Mouse (Mus musculus) adrenal gland, adult 2 months (tissue): ENCODE results near the gene Cdc42se2. TPM values are rescaled to one million over a fixed set of nuclear protein-coding genes. Genes with fewer than 3 reads are reported as not detected.

ENCODE experiments used
- DNase-seq: peaks from one replicate; pipeline ENCODE4 v3.0.0; 2021
- long read RNA-seq: library from polyadenylated mRNA; stranded (forward); transcript quantifications from one replicate; pipeline ENCODE4 v2.0.0, GENCODE M21; 2021
- polyA plus RNA-seq: library from polyadenylated mRNA; depleted of rRNA; stranded (reverse); fragments of >200 nt; gene quantifications from 2 replicates; pipeline ENCODE4 v1.2.3, GENCODE M21; 2012; rRNA removed
- total RNA-seq, 2 experiments: library from RNA; stranded (reverse); gene quantifications; 2 replicates each; pipeline ENCODE4 v1.2.3; 2021

Gene Cdc42se2
- 10 to 100 TPM; 16.3 to 24.2 TPM for total RNA-seq
- 9.8 and 11.6 TPM in 2 replicates for polyA plus RNA-seq
- long read RNA-seq, transcript Cdc42se2-201 (6 exons, 3,069 nt): major isoform, 29 of 33 reads
- long read RNA-seq, partial matches to known transcripts: 2 of 33 reads
- long read RNA-seq, other reads (novel, unspliced or antisense): 2 of 33 reads

DNA sequence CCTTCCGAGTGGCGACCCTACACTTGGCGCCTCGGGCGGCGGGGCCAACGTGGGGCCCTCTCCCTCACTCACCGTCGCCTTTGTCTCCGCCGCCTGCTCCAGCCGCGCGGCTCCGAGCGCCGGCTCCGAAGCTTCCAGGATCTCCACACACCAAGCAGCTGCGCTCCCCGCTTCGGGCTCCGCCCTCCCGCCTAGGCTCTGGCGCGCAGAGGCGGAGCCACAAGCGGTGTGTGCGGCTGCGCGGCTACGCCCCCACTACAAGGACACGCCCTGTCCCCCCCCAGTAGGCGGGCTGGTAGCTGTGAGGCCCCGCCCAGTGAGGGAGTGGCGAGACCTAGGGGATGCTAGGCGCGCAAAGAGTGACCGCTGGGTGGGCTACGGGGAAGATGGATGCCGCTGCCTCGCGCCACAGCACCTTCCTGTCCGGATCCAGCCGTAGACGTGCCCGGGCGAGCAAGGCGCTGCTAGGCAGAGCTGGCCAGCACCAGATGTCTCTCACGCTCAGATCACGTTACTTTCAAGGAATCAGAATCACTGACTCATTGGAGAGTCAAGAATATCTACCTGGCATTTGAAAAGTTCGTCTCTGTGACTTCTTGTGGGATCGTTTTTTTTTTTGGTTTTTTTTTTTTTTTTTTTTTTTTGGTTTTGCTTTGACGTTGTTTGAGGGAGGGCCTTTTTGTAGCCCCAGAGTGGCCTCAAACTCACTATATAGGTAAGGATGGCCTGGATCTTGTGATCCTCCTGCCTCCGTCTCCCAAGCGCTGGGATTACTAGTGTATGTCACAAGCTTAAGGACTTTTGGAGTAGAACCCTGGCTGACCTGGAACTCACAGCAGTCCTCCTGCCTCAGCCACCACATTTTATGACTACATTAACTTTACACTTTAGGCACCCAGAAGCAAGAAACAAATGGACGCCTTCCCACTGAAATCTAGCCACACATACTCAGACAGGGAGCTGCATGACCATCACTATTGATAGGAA, at the start of gene Cdc42se2:
TSS of gene Cdc42se2 (minus strand) at position 188 of the 987 bp plus-strand sequence.
- peak; percentile 98 for DNase-seq

DNA sequence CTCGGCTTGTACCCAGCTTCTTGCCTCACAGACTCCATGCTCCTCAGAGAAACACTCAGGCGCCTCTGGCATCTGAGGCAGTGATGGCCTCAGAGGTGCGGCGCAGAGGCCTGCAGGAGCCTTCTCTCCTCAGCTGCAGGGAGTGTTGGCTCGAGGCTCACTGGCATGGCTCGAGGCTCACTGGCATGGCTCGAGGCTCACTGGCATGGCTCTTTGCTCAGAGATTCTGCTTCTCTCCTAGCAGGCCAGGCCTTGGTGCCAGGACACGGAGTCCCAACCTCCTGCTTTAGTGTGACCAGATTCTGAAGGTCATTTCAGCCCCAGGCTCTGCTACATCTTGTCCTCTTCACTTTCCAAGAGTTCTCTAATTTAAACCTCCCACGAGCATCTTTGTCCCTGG, 48.6 kb upstream of the Cdc42se2 start:
- peak; percentile 18 for DNase-seq

DNA sequence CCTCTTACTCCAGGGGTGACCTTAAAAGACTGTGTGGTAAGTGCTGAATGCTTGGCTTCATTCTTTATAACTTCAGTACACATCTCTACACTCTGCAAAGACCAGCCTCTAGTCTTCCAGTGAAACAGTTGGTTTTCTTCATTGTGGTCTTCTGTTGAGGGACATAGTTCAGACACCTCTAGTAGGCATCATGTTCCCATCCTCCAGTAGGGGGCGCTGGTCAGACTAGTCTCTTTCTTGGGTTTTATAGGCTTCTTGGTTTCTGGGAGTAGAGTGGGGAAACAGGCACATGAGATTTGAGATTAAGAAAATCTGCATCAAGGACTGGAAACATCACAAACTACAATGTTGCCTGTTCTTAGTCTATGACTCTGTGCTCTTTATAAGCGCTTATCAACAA, 47.1 kb upstream of the Cdc42se2 start:
- no peak for DNase-seq

DNA sequence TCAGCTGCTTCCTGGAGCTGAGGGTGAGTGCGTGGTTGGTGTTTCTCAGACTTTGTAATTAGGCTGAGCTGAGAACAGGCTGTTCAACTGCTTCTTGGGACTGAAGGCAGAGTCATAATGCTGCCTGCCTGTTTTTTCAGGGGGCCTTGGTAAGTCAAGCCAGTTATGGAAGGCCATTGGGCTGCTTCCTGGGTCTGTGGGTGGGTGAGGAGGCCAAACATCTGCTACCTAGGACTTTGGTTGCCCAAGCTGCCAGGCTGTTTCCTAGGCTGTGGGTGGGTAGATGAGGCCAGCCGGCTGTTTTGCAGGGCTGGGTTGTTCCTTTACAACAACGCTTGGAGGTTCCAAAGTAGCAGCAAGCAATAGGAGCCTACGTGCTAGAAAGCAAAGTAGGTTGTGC, 46.4 kb upstream of the Cdc42se2 start:
- DNase-seq: no peak

DNA sequence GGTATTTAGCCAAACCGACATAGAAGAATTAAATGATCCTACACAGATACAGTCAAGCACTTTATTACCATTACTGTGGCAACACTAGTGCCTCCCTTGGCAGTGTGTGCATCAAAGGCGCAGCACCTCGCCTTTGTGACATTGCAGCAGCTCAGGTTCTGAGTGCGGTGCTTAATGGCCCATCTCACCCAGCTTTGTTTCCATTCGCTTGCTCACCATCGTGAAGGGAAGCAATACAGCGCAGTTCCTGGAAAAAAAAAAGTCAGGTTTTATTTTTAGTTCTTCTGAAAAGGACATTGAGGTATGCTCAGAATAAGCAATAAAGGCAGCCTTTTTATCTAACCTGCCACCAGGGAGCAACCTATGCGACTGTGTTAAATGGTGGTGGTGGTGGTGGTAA, 39.3 kb upstream of the Cdc42se2 start:
- DNase-seq: no peak

DNA sequence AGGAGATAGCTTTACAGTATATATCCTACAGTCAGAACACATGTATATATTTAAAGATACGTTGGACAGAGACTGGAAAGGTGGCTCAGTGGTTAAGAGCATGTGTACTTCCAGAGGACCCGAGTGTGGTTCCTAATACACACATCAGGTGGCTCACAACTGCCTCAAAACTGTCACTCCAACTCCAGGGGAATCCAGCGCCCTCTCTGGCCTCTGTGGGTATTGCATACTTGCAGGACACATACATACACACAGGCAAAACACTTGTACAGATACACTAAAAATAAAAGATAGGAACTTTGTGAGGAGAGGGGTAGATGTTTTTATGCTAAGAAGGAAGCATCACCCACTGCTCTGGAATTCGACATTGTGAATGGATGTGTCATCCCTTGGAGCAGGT, 38.3 kb upstream of the Cdc42se2 start:
- no peak for DNase-seq

DNA sequence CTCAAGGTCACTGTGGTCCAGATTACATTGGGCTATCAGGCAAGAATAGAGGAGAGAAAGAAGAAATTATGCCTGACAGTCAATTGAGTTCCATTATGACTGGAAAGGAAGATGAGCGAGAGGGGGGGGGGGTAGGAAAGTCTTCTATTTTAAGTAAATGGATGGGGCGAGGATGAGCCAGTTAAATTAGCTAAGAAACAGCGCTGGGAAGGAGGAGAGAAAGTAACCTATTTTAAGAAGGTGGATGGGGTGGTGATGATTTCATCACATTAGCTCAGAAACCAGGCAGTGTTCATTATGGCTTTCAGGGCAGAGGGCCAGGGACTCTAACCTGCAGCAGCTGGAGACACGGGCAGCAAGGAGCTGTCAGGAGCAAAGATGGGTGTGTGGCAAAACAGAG, 36.0 kb upstream of the Cdc42se2 start:
- DNase-seq: no peak

DNA sequence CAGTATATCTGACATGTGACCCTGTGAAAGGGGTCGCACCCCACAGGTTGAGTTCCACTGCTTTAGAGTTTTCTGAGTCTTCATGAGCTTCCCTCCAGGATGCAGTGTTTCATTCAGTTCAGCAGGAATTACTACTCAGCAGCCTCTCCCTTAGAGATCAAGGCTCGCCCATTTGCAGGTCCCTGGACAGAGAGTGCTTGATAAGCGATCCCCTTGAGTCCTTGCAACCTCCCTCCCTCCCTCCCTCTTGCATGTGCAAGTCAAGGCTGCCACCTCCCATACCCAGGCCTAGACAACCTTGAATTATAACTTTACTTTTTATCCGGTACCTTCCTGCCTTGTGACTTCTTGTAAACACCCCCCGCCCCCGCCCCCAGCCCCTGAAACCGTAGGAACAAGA, 32.0 kb upstream of the Cdc42se2 start:
- peak; percentile 16 for DNase-seq

DNA sequence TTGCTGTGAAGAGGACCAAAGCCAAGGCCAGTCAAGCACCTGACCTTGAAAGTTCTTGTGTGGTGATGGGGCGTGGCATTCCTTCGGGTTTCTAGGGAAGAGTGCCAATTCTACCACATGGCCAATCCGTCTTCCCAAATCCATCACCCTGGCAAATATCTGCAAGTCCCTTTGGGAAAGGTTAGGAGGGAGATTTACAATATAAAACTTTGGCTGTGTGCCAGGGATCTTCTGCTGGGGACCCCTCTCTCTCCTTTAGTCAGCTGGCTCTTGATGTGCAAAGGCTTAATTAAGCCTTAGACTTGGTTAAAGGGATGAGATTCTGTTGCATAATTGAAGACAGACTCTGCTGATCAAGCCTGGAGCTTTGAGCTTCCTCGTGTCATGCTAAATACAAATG, 30.0 kb upstream of the Cdc42se2 start:
- peak; percentile 6 for DNase-seq

DNA sequence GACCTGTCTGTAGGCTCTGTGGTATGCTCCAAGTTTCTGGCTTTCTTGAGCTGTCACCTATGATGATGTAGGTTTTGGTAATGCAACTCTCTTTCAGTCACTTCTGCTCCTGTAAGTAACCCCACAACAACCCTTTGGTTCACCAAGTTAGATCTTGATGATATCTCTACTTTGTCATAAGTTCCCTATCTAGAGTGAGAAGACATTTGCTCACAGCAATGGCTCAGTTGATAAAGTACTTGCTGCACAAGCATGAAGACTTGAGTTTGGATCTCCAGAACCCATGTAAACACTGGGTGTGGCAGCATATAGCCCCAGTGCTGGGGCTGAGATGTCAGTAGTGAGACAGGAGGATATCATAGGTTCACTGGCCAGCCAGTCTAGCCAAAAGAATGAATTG, 28.2 kb upstream of the Cdc42se2 start:
- DNase-seq: no peak

DNA sequence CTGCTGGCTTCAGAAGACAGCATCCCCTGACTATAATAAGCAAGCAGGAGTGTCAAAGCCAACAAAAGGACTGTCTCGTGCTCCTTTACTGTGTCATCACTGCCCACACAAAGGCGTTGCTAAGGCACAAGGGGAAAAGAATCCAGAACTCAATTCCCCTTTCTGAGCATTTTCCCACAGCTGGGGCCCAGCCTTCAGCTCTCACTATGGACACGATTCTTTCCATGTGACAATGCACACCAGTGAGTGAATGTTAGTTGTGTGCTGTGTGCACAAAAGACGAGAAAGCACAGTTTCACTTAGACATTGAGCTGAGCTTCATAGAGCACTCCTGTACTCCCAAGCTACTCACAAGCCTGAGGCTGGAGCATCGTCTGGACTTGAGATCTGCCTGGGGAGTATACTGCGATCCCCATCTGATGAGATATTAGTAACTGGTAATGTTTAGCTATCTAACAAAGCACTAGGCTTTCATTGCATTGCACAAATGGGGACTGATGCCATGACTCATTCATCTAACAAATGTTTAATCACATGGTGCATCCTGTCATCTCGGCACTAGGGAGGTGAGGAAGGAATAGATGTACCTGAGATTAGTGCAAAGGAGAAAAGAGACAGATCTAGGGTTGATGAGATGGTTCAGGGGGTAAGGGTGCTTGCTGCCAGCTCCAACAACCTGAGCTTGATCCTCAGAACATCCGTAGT, 25.5 kb upstream of the Cdc42se2 start:
- DNase-seq: no peak

DNA sequence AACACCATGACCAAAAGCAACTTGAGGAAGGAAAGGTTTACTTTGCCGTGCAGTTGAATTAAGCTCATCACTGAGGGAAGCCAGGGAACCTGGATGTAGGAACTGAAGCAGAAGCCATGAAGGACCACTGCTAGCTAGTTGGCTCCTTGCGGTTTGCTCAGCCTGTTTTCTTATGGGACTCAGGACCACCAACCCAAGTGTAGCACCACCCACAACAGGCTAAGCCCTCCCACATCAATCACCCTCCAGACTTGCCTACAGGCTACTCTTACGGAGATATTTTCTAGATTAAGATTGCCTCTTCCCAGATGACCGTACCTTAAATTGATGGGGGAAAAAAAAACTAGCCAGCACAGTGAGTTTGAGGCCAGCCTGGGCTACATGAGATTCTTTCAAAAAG, 24.8 kb upstream of the Cdc42se2 start:
- DNase-seq: no peak

DNA sequence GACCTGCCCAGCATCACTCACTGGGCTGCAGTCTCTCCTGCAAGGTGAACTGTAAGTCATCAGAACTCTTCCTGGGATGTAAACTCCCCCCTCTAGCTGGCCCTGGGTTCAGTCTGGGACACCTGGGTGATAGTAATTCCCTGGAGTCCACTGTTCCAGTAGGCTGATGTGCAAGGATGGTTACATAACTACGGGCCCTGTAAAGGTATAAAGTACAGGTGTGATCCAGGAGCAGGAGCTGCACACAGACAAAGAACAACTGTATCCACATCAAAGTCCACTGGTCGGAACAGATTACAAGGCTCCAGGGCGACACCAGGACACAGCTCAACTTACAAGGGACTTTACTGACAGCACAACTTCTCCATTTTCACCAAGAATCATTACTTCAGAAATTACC, 23.6 kb upstream of the Cdc42se2 start:
- DNase-seq: no peak

DNA sequence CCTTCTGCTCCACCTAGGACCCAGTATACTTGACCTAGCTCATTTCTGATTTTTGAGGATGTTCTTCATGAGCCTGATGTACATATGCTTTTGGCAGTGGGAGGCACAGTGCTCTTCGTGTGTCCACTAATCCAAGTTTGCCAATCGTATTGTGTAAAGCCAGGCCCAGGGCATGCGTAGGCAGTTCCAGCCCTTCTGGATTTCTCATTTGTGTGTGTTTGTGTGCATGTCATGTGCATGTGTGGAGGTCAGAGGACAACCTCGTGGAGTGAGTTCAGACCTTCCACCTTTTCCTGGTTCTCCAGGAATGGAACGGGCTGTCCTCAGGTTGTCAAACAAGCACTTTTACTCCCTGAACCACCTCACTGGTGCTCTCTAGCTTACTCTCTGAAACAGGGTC, 22.1 kb upstream of the Cdc42se2 start:
- no peak for DNase-seq

DNA sequence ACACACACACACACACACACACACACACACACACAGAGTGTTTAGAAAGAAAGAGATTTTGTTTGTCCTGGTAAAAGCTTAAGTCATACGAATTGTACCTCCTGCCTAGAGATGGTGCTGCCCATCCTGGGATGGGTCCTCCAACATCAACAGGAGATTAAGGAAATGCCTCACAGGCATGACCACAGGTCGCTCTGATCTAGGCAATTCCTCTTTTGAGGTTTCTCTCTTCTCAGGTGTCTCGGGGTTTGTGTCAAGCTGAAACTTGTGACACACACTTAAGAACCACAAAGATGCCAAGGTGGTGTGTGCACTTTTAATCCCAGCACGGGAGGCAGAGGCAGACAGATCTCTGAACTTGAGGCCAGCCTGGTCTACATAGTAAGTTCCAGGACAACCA, 20.7 kb upstream of the Cdc42se2 start:
- no peak for DNase-seq

DNA sequence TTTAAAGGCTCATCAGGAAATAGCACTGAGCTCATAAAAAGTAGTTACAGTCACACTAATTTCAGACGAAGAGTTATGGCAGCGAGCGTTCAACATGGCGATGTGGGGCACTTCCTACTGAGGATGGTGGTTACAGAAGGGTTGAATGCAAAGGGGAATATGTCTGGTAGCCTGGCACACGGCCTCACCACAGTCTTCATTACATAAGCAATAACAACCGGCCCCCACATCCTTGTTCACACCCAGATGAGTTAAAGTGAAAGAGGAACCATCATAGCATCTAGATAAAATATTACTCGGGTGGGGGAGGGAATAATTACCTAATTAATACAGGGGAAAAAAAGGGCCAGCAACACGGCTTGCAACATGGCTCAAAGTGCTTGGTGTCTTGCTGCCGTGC, 20.2 kb upstream of the Cdc42se2 start:
- no peak for DNase-seq

DNA sequence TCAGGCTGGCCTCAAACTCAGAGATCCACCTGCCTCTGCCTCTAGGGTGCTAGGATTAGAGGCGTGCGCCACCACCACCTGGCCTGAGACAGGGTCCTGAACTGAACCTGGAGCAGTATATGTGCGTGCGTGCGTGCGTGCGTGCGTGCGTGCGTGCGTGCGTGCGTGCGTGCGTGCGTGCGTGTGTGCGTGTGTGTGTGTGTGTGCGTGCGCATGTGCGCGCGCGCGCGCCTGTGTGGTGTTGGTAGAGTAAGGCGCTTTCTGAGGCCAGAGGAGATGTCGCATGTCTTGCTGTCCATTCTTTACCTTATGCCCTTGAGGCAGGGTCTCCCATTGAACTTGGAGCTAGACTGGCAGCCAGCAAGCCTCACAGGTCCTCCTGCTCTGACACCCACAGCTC, 19.4 kb upstream of the Cdc42se2 start:
- DNase-seq: no peak

DNA sequence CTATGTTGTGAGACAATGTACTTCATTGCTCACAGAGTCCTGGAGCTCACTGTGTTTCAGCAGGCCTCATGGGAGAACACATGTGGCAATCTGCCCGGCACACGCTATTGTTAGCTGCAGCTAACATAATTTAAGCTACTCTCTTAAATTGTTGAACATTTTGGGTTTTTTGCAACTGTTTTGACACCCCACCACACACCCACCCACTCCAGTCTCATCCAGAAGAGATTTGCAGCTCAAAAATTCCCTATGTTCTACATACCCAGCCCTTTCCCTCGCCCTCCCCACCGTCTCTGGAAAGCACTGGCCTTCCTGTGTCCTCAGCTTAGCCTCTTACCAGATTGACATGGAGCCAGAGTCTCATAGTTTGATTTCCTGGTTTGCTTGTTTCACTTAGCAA, 17.7 kb upstream of the Cdc42se2 start:
- peak; percentile 31 for DNase-seq

DNA sequence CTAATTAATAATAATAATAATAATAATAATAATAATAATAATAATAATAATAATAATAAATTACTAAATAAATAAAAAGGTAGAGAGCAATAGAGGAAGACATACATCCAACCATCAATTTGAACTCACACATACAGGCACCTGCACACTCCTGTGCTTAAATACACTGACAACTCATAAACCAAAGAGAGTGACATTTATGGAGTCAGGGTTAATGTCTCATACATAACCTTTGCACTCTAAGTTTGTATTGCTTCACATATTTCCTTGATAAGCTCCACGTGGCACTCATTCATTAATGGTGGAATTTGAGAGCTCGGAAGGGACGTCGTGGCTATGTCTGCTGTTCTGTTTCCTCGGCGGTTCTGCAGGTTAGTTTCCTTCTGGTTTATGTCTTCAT, 15.1 kb upstream of the Cdc42se2 start:
- no peak for DNase-seq

DNA sequence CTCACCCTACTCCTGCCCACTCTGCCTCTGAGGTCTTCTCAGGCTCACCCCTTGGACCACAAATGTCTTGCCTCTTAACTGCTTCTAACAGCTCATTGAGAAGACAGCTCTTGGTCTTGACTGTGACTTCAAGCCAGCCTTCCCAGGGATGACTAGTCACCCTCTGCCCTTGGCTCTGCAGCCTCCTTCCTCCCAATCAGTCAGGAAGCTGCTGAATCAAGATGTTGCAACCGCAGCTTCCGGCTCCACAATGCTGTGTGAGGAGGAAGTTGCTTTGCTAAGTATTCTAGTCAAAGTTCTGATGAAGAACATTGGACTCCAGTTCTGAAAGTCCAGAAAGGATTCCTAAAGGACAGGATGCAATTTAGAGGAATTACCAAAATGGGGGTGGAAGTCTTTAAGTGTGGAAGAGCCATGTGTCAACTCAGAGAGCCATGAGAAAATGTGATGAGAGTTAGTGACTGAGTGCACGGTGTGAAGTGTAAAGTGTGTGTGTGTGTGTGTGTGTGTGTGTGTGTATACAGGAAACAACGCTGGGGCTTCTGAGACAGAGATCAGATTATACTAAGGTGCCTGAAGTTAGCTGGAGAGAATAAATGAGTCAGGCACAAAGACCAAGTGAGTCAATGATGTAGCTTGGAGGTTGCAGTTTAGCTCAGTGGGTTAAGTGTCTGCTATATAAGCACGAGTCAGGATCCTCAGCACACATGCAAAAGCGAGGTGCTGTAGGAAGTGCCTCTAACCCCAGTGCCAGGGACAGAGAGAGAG, 14.5 kb upstream of the Cdc42se2 start:
- DNase-seq: peak; percentile 66

DNA sequence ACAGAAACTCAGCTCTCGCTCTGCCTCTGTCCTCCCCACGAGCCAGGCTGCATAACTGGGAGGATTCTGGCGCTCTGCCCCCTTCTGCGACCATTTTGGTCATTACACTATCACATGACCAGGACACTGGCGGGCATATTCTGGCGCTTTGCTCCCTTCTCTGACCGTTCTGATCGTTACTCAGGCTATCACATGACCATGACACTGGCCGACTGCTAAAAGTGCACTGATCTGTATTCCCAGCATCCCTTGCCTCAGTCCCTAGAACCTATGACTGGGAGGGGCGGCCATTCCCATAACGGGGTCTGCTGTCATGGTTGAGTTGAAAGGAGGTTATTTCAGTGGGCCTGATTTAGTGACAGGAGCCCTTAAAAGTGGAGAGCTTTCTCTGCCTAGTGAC, 9.1 kb upstream of the Cdc42se2 start:
- DNase-seq: no peak

DNA sequence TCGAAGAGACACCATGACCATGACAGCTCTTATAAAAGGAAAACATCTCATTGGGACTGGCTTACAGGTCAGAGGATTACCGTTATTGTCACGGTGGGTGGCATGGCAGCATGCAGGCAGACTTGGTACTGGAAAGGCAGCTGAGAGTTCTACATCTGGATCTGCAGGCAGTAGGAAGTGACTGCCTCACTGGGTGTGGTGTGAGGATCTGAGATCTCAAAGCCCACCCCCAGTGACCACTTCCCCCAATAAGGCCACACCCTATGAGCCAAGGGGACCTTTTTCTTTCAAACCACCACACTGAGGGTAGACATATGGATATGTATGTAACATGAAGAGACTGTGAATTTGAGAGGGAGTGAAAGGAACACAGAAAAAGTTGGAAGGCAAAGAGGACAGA, 7.2 kb upstream of the Cdc42se2 start:
- DNase-seq: no peak
